Mouse (Mus musculus): ENCODE results near the gene Auts2. TPM values are rescaled to one million over a fixed set of nuclear protein-coding genes. Genes with fewer than 3 reads are reported as not detected.

Gene Auts2
- total RNA-seq, 2 experiments from 2014 or later, result 40.8 to 53.0 TPM

DNA sequence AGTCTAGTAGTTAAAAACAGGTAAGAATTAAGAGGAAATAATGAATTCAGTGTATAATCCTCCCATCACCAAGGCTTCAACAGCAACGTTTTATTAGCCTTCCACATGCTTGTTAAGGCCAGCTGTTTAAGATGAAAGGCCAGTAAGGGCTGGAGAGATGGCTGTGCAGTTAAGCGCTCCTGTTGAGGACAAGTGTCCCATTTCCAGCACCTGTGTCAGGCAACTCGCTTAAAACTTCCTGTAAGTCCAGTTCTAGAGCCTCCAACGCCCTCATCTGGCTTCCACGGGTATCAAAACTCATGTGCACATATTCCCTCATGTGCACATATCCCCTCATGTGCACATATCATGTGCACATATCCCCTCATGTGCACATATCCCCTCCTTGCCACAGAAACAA is 41.1 kb downstream of the Auts2 start:
- DNase-seq, result no peak
- intact Hi-C loops (cut with DNase I), result no loop called here

DNA sequence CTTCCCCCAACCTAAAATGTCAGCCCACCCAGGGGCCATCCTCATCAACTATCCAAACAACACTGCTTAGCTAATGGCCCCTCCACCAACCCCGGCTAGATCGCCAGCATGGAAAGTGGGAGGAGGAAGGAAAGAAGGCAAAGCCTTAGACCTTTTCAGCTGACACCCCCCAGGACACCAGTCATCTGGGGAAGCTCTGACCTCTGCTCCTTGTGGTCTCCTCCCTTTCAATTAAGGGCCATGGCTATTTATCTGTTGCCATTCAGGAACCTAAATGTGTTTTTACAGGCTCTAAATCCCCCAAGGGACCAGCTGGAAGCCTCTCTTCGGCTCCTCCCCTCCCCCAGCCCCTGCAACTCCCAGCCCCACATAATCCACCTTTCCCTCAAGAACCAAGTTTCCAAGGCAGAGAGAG is 42.3 kb downstream of the Auts2 start:
- no peak for DNase-seq
- intact Hi-C loops (cut with DNase I), result no loop called here

DNA sequence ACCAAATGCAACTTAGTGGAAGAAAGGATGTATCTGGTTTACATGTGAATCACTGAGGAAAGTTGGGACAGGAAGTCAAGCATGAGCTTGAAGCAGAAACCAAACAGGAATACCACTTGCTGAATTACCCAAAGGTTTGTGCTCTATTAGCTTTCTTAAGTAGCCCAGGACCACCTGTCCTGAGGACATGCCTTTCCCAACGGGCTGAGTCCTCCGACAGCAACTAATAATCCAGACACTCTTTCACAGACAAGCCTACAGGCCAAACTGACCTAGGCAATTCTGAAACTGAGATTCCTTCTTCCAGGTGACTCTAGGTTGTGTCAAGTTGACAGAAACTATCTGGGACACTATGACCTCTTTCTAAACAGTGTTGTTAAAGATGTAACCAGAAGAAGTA is 44.2 kb downstream of the Auts2 start:
- intact Hi-C loops (cut with DNase I), result no loop called here
- DNase-seq, result no peak

DNA sequence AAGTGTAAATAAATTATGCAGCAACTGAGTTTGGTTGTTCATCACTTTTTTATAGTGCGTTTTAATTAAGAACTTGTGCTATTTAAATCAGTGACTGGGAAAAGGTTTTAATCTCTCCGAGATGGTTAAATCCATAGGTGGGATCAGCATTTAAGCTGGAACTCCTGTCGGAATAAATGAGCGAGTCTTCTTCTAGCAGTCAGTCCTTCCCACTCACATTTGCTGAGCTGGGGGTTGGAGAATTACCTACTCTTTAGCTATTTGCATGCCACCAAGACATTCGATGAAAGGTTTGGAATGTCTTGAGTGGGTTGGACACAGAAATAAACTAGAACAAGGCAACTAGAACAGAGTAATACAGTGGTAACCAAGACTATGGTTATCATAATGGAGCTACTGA is 45.1 kb downstream of the Auts2 start:
- DNase-seq, result no peak
- intact Hi-C loops (cut with DNase I), result no loop called here

- intact Hi-C loops (cut with DNase I), result loop anchor here (1.0 to 5.0 kb wide), 2 partner anchors 50 to 145 kb away; no protein-coding TSS in a partner anchor
- no peak for DNase-seq
Observed at GRCm38 (mm10) chr5:132492793-132493192, 50.4 kb downstream of the Auts2 start.

GRCm38 (mm10) chr5:132492040-132492439 is 51.1 kb downstream of the Auts2 start:
- intact Hi-C loops (cut with DNase I), result loop anchor here (1.0 to 5.0 kb wide), 2 partner anchors 50 to 145 kb away; no protein-coding TSS in a partner anchor

GRCm38 (mm10) chr5:132491508-132491907 is 51.6 kb downstream of the Auts2 start:
- no peak for DNase-seq
- intact Hi-C loops (cut with DNase I), result loop anchor here (5.0 kb wide), 1 partner anchor 146 kb away; no protein-coding TSS in a partner anchor

More at GRCm38 (mm10) chr5:132492040-132492439, 51.1 kb downstream of the Auts2 start:
- DNase-seq, result peak; percentile 55 to 56

- peak in 1 of 2 experiments; percentile 30 for DNase-seq
Observed at GRCm38 (mm10) chr5:132490326-132490725, 52.8 kb downstream of the Auts2 start.

DNA sequence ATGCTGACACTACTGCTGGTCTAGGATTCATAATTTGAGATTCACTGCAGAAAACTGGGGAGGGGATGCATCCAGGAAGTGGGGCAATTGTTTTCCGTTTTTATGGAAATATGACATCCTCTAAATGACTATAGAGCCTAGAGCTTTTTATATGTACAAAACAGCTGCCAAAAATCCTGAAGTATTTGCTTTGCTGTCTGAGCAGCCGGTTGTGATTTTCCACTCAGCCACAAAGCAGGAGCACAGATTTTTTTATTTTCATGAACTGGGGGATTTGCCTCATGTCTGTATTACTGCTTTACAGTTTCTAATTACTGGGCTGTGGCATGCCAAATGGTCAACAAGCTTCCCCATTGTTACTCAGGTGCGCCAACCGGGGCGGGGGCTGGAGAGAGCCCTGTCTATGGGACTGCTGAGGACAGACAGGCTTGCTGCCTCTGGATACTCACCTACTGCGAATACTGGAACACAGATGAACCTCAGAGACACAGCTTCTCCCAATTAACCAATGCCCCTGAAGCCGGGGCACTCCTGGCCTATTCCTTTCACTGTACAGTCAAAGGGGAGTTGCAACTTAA is 53.3 kb downstream of the Auts2 start:
- intact Hi-C loops (cut with DNase I), result loop anchor here (5.0 kb wide), 1 partner anchor 147 kb away; no protein-coding TSS in a partner anchor
- DNase-seq, result no peak

More at GRCm38 (mm10) chr5:132490326-132490725, 52.8 kb downstream of the Auts2 start:
- intact Hi-C loops (cut with DNase I), result loop anchor here (5.0 kb wide), 1 partner anchor 147 kb away; no protein-coding TSS in a partner anchor

DNA sequence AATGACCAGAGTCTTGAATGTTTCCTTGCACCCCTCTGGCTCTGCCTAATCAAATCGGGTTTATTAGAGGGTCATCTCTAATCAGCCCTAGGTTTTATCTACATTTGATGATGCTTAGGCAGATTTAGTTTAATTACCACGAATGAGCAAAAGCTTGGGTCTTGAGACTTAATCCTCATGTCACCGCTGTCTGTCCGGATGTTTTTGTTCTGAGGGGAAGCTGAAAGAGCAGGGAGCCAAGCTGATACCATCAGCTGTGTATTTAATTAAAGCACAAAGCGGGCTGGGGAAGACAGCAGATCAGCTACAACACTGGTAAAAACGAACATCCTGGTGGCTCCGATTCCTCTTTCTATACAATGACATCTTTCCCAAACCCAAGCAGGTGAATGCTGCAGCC is 56.3 kb downstream of the Auts2 start:
- peak; percentile 24 to 31 for DNase-seq
- intact Hi-C loops (cut with DNase I), result no loop called here

DNA sequence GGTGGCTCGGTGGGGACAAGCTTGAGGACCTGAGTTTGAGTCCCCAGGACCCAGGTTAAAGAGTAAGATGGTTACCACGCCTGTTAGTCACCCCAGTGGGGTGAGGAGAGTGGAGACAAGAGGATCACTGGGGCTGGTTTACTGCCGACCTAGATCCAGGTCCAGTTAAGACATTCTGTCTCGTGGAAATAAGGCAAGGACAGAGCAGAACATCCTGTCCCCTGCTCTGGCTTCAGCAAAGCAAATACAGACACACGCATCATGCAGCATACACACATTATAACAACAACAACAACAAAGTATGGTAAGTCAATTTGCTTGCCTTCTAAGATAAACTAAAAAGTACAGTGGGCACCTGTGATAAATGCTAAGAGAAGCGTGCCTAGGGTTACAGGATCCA is 57.1 kb downstream of the Auts2 start:
- no peak for DNase-seq

DNA sequence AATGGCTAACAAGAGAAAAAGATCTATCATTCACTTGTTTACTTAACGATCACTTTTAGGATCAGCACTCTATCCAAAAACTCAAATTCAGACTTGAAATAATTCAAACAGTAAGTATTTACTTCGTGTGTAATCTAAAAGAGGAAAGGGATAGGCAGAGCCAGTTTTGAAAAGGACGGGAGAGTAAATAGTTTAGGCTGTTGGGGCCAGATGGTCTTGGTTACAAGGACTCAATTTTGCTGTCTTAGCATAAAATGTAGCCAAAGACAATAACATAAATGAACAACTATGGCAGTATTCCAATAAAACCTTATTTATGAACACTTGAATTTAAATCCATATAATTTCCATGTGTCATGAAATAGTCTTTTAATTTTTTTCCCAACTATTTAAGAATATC is 57.7 kb downstream of the Auts2 start:
- DNase-seq, result no peak
- intact Hi-C loops (cut with DNase I), result no loop called here

More for the DNA sequence above, 57.1 kb downstream of the Auts2 start:
- intact Hi-C loops (cut with DNase I), result no loop called here

DNA sequence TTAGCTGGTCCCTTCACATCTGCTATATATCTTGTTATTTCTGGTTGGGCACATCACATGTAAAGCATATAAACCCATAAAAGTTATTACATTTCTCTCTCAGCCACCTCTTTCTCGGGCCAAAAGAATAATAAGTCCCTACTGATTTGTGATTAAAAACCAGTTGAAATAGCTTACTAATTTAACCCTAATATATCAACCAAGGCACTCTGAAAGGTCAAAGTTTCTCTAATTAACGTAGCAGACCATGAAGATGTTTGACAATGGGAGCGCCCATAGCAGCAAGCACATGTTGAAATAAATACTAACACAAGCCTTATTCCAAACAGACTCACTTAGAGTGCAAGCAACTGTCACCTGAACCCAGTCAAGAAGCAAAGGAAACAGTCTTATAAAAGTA is 61.7 kb downstream of the Auts2 start:
- intact Hi-C loops (cut with DNase I), result no loop called here
- no peak for DNase-seq

GRCm38 (mm10) chr5:132480461-132480860 is 62.7 kb downstream of the Auts2 start:
- no peak for DNase-seq
- intact Hi-C loops (cut with DNase I), result no loop called here

DNA sequence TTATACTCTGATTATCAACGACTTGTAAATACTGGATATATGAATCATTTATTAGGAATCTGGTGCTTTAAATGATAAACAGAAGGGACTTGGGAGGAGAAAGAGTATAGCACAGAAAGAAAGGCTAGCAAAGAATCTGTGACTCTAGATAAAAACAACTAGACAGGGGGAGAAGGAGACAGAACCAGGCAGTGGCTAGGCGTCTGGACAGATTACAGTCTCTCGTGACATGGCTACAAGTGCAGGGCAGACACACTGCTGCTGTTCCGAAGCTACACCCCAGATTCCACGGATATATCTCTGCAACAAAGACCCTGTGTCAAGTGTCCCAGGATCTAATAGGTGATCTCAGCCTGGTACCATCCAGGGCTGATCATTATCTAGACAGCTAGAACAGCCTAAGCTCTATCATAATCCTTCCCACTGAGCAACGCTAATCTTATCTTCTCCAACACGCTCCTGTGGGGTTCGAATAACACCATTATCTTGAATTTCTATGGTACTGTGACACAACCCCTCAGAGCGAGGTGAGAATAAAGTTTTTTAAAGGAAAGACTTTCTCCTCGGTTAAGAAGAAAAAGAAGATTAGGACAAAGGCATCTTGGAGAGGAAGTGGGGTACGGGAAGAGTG is 63.8 kb downstream of the Auts2 start:
- no peak for DNase-seq
- intact Hi-C loops (cut with DNase I), result no loop called here

DNA sequence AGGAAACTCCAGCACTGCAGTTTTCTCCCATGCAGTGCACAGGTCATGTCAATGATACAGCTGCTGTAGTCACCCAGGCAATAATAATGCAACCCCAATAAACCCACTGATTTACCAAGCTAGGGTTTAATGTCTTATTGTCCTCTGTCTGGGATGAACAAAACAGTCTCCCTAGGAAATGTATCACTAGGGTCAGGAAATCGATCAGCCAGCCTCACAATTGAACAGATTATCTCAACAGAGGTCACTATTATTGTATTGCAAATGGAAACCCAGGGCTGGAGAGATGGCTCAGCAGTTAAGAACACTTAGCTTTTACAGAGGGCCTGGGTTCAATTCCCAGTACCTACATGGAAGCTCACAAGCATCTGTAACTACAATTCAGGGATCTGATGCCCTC is 65.6 kb downstream of the Auts2 start:
- intact Hi-C loops (cut with DNase I), result no loop called here
- DNase-seq, result no peak

GRCm38 (mm10) chr5:132472905-132473321 is 70.2 kb downstream of the Auts2 start:
- DNase-seq, result peak; percentile 66 to 70
- intact Hi-C loops (cut with DNase I), result no loop called here

DNA sequence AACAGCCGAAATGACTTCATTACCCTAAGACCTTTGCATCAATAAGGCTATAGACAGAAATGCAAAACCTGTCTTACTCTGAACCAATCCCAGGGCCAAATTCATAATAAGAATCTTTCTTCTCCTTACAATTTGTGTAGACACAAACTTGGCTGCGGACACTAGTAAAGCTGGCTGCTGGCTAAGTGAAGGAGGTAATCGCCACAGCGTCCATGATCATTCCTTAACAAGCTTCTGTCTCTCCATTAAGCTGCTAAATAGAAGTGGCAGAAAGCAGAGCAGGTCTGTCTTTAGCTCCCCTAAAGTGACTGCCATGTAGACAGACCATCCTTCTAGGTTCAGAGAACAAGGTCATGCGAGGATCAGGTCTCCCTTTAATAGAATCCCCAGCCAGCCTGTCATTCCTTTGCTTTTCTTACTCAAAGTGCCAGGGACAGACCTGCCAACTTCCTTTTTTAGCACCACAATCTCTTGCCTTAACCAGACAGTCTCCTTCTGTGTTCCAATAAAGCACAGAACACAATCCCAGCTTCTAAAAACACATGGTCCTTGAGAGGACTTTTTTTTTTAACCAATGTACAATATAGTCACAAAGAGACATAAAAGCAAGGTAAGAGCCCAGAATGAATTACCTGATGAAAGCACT is 70.8 kb downstream of the Auts2 start:
- intact Hi-C loops (cut with DNase I), result no loop called here
- peak; percentile 64 to 71 for DNase-seq

GRCm38 (mm10) chr5:132467364-132467743 is 75.8 kb downstream of the Auts2 start:
- DNase-seq, result no peak
- intact Hi-C loops (cut with DNase I), result no loop called here

DNA sequence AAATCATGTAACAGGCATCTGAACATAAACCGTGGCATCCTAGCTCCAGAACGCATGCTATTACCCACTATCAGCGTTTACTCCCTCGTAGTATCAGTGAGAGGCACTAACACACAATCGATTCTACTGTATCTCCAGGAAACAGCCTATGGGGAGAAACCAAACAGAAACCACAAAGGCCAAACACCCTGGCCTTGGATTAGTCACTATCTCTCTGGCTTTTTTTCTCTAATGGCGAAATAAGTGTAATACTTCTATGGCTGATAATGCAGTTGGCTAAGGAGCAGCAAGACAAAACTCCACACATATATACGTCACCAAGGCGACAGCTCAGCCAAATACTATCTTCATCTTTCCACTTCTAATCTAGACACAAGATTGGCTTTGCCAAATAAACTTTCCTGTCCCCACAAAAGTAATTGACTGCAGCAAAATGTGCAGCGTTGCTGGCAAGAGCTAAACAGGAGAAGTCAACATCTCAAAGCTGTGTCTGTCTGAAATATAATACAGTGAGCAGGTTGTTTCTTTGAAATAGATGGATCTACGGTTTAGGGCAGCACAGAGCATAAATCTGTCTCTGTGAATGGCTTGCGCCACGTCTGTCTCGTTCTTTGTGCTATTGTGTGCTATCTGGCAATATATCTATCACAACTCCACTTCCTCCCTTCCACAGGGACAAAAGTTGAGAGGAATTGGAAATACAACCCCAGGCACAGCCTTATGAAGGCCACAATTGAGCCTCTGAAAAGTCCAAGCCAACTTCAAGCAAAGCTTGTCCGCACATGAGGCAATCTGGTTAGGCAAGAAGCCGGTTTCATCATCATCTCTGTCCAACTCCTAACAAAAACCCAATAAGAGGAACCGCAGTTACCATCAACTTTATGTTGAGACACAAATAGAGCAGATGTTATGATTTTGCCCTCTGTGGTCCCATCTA is 76.4 kb downstream of the Auts2 start:
- no peak for DNase-seq
- intact Hi-C loops (cut with DNase I), result no loop called here

- intact Hi-C loops (cut with DNase I), result no loop called here
- DNase-seq, result no peak
Observed at GRCm38 (mm10) chr5:132462560-132462959, 80.6 kb downstream of the Auts2 start.
